Mouse (Mus musculus) mouse embryonic stem cell (cell line): ENCODE measurements around the gene Sfmbt1.

Experiments
- in situ Hi-C, 2 experiments: fragments of 300-500 bp; cut with MboI; formaldehyde crosslinking; loops; 1 replicate in 1 of 2; 3 replicates in 1 of 2; pipeline ENCODE4 v1.14.3; 2019 to 2020; ENCODE audit warnings: low sequenced_read_pairs in 2 of 2, low pct_unique_long_range_greater_than_20kb in 1 of 2, mixed read lengths in 1 of 2; ENCODE audit not compliant: unreplicated experiment in 1 of 2

Sfmbt1 gene

DNA sequence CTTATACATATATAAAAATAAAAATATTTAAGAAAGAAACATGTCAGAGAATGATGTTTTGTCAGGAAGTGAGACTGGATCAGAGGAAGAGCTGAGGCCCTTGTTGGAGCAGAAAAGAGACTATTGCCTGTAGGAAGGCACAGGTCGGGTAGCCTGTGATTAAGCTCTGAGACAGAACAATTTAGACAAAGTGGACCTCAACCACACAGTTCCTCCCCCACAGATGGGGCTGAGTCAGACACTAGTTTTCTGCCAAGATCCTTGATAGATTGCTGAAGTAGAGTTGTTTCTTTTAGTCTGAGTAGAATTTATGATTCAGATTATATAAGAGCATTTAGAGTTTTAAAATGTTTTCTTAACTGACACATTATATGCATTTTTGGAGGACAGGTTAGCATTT, 74.8 kb downstream of the Sfmbt1 start:
- in situ Hi-C loops: no loop called here

DNA sequence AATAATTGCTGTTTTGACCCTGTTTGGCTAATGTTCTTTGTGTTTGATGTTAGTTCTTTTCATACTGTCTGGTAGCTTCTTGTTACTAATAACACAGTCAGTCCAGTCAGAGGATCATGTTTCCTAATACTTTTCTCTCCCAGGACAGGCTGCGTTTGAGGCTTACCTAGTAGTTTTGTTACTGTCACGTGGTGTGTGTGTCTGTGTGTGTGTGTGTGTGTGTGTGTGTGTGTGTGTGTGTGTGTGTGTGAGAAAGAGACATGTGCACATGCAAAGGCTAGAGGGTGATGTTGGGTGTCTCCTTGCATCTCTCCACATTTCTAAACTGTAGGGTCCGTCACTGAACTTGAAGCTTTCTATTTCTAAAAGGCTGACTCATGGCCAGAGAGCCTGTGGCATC, 78.2 kb downstream of the Sfmbt1 start:
- in situ Hi-C loops: no loop called here

DNA sequence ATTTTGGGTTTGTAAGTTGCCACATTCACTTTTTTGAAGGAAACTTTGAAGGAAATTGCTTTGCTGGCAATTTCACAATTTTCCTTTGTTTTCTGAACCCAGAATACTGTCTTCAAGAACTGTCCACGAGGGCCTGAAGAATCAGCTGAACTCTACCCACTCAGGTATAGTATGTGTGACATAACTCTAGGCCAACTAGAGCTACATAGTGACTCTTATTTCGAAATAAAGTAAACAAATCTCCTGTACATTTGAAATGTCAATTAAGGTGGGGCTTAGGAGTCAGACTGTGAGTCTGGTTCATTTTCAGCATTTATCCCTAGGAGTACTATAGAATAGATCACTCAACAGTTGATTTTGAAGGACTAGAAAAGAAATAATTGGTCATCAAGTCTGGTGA, 87.1 kb downstream of the Sfmbt1 start:
- in situ Hi-C loops: no loop called here

DNA sequence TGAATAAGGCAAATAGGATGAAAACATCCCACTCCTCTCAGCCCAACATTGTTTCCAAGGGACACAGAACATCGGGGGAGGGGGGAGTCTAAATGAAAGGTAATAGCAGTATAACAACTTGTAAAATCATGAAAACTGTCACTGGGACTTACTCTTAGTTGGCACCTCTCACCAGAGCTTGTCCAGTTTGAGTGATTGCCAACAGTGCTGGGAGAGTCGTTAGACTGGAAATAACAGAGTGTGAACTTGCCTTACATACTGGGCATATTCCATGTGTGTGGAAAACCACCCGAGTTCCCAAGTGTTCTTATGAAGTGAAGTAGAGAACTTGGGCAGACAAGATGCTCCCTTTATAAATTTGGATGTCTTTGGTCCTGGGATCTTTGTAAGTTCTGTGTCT, 106.5 kb downstream of the Sfmbt1 start:
- in situ Hi-C loops: no loop called here

DNA sequence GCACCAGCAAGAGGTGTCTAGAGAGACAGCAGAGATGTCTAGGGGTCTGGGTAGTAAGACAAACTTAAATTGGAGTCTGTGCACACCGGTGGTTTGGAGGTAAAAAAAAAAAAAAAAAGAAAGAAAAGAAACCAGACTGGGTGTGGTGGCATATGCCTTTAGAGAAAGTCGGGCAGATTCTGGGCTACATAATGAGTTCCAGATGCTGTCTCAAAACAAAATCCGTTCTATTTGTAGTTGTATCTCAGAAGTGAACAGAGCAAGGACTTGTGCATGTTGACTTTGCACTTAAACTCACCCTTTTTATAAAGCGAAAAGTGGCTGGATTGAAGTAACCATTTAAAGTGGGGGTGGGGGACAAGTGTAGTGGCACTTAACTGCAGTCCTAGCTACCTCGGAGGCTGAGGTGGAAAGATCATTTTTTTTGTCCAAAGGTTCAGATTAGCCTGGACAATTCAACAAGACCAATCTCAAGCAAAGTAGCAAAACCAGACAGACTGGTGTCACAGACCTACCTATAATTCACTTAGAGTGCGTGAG, 109.9 kb downstream of the Sfmbt1 start:
- in situ Hi-C loops: no loop called here

DNA sequence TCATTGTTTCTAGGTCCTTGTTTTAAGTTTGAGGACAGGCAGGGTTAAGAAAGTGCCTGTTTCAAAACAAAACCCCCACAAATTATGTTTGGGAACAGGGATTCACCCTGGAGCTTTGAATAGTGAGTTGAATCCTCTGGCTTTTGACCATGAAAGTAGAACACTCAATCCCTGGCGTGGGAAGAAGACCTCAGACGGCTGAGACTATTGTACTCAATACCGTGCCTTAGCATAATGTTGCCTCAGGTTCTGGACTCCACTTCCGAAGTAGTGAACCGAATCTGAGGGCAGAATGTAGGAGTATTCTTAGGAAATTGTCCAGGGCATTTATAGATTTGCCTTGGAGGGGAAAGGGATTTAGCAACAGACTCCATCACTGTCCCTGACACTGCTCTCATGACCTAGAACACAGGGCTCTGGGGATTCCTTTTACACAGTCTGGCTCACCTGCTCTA, 110.4 kb downstream of the Sfmbt1 start:
- in situ Hi-C loops: no loop called here

DNA sequence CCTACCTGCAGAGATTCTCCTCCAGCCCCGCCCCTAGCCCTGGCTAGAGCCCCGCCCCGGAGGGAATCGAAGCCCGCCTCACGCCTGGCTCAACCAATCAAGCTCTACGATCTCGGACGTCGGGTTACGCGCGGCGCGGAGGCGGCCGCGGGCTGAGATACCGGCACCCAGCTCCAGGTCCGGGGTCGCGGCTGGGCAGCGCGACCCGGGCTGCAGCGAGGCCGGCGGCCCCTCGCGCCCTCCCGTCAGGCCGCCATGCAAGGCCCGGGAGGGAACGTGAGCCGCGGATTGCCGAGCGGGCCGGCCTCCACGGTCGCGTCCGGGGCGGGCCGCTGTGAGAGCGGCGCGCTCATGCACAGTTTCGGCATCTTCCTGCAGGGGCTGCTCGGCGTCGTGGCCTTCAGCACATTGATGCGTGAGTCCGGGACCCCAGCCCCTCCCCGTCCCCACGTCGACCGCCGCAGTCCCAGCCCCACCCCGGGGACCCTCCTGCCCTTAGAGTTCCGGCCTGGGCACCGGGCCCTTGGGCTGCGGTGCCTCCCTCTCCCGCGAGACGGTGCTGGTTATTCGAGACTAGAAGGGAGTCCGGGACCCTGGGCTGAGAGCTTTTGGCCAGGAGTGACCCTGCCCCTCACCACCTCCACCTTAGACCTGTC, 111.0 kb downstream of the Sfmbt1 start, which contains the start of gene Tmem110:
Gene Tmem110 (plus strand): TSS at position 115 of the 656 bp plus-strand sequence.
- in situ Hi-C loops: no loop called here

DNA sequence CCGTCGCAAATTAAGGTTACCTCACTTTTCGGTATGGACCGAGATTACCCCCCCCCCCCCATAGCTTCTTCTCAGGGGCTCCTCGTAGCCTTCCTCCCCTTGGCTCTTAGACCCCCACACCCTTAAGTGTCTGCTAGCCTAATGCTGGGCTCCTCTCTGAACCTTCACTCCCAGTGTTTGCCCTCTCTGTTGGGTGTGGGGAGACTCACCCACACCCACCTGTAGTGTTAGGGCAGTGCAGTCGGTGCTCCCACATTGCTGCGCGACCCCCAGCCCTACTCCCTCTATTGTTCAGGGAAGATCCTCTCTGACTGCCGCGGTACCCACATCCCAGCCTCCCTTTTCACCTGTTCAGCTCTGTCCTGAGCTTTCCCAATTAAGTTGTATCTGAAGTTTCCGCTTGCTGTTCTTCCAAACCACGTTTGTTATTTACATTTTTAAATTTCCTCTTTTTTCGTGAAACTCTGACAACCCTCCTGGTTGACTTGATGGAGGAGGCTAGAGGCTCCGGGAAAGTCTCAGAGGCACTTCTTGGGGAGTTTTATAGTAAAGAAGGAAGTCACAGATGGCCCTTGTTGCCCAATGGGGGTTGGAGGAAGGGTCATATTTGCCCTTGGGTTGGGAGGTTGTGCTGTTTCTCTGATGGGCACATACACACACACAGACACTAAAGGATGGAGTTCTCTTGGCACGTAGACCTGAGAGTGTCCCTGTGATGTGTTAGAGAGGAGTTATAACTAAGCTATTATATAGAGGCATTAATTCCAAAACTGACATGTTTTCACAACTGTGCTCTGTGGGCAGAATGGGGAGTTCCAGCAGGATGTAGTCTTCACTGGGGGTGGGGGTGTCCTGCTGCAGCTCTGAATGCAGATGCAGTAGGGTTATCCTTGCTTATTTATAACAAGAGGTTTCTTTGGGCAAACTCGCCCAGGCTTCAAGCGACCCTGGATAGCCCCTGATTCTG, 111.8 kb downstream of the Sfmbt1 start:
- in situ Hi-C loops: no loop called here

DNA sequence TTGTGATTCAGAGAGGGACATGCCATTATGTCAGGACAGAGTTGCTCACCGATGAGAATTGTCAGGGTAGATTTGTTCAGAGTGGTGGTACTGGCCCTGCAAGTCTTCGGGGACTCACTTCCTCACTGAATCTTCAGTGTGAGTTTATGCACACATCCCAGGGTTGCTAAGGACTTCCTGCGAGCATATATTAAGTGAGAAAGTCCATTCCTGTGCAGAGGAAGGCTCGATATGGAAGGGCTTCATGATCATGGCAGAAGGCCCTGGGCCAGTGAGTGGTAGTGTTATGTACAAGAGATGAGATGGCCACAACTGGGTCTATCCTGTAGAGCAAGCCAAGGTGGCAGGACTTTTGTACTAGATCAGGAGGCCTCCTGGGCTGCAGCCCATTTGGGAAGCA, 112.8 kb downstream of the Sfmbt1 start:
- in situ Hi-C loops: no loop called here

DNA sequence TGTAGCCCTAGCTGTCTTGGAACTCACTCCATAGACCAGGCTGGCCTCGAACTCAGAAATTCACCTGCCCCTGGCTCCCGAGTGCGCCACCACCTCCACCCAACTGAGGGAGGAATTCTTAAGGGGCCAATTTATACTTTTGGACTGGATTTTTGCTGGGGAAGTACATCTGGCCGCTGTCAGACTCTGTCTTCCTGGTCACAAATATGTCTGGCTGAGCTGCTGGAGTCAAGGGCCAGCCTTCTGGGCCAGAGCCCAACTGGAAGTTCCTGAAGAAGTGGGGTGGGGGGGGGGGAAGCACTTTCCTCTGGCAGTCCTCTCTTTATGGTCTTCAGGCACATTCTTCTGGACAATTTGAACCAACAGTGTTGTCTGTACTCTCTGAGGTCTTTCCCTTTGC, 113.4 kb downstream of the Sfmbt1 start:
- in situ Hi-C loops: no loop called here

DNA sequence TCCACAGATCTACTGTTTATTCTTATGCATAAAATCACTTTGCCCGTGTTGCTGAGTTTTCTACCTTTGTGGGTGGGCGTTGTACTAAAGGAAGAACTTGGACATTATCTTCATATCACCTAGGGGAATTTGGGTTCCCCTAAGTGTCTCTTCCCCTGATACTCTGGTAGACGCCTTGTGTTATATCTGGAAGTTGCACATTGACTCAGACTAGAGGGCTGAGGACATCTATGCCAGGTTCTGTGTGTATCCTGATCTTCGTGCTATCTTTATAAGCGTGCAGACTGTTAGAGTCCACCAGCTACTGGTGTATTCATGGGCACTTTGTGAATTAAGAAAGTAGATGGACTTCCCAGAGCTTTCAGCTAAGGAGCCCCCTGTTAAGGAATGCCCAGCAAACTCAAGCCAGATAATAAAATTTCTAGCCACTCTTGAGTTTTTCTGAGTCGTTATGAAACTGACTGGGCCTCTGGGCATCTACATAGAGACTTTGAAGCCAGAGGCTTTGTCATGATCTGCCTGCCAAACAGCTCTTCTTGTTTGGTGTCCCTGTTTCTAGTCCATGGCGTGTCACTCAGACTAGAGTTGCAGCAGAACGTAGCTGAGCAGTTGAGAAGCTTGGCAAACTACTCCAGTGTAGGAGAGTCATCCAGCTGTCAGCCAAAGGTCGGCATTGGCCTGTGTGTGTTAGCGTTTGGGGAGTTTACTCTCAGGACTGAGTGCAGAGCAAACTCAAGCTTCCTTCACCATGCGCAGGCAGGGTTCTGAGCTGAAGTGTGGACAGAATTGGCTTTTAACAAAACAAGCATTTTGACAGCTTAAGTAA, 114.2 kb downstream of the Sfmbt1 start:
- in situ Hi-C loops: no loop called here

DNA sequence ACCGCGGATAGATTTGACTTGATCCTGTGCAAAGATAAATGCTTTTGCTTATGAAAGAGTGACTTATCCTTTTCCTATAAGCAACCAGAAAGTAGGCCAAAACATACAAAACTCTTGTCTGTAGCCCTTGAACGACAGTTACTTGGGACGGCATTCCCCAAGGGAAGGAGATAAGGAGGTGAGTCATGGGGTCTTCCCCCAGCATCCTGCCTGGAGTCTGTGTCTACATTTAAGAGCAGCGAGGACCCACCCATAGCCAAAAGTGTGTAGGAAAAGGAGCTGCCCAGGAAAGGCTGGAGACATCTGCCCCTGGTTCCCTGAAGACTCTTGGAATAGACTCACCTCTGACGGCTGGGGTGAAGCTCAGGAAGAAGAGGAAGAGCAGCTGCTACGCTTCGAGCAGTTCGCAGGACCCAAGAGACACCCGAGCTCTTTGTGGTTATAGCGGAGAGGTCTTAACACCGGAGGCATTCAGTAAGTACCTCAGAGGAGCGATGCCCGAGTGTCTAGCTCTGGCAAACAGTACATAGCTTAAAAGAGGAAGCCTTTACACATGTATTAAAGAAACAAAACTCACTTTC, 122.9 kb downstream of the Sfmbt1 start:
- in situ Hi-C loops: no loop called here

DNA sequence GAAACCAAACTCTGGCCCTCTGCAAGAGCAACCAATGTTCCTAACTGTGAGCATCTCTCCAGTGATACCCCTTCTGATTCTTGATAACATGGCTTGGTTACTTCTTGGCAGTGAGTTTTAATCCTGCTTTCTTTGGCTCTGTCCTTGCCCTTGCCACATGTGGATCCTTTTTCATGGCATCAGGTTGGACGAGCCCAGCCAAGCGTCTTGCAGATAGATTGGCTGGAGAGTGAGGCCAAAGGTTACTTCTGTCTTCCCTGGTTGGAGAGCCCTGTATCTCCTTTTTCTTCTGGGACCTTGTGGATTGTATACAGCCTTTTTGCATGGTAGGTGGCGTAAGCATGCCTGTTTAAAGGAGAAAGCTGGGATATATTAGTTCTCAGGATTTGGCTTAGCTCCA, 129.1 kb downstream of the Sfmbt1 start:
- in situ Hi-C loops: loop anchor here in 1 of 2 experiments (5.0 kb wide), 1 partner anchor 36 kb away; no protein-coding TSS in a partner anchor

DNA sequence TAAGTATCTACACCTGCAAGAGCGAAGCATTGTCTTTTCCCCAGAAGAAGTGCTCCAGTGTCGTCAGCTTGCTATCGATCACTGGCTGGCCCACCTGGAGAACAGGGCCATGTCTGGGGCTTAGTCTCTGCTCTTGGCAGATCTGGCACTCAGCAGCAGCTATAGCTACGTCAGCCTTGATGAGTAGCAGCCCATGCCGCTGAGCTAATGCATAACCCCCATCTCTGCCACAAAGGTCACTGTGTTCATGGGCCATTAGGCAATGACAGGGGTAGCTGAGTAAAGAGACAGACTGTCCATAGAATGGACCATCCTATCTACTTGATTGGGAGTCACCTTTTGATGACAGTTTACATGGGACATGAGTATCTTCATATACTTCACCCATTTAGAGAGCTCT, 135.9 kb downstream of the Sfmbt1 start:
- in situ Hi-C loops: no loop called here

DNA sequence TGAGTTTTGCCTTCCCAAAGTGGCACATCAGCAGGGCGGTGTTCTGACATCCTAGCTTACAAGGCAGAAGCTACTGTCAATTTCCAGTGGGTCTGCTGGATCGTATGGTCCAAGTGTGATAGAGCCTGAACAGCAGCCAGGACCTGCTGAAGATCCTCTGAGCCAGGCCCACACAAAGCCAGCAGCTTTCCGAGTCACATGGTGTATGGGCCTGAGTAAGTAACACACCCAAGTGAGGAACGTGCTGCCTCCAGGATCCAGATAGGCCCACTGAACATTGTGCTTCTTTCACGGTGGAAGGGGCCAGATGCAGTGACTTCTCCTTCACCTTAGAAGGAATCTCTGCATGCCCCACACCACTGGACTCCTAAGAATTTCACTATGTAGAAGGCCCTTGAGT, 137.7 kb downstream of the Sfmbt1 start:
- in situ Hi-C loops: no loop called here

DNA sequence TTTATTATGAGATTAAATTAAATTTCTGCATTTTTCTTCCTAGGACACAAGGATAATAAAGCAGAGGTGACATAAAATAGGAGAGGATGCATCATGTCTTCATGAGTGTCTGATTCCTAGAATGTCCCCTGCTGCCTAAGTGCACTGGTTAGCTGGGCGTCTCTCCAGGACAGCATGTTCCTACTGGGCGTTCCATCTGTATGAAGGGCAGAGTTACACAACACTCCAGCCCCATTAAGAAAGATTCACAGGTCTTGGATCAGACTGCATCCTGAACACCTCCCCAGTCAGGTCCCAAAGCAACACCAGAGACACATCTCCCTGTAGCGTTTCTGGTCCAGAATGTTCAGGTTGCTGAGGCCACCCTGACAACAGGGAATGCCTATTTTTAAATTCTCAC, 140.7 kb downstream of the Sfmbt1 start:
- in situ Hi-C loops: no loop called here

DNA sequence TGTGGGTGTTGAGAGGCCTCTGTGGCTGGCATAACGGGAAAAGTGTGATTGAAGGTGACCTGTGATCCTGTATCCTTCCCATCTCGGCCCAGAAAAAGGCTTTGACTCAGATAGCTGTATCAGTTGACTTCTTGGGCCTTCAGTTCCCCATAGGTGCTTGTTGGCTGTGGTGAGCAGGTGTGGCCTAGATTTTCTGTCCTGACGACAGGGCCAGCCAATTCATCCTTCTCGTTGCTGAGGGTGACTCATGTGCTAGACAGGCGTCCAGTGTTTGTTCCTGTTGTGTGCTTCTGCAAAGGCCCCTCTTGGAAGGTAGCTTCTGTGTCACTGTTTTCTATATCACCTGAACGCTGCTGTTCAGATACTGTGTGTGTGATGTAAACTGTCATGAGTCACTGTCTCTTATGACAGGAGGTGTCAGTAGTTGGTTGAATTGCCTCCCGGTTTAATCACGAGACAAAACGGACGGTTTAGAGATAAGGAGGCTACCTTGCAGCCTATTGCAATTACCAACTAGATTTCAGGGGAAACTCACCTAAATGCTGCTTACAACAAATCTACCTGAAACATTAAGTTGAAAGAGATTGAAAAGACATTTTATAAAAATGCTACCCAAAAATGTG, 142.3 kb downstream of the Sfmbt1 start:
- in situ Hi-C loops: no loop called here

DNA sequence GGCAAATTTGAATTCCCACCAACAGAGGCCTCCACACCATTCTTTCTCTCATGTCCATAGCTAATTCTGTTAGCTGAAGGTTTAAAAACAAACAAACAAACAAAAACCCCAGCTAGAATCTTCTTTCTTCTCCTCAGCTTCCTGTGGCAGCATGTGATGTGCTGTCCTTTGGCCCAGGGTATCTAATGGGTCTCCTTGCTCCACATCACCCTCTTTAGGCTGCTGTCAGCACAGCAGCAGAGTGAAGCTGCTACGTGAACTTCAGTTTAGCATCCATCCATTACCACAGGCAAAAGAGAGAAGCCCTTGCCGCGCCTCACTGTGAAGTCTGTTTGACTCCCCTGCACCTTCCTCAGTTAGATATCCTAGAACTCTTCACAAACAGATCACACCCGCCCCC, 143.3 kb downstream of the Sfmbt1 start:
- in situ Hi-C loops: no loop called here
